Mouse (Mus musculus): Measurements from ENCODE around the gene Gm21861. TPM values are rescaled to one million over a fixed set of nuclear protein-coding genes. Genes with fewer than 3 reads are reported as not detected.
"Not testable (repeated sequence)": the region's sequence is repeated elsewhere in the genome, so short reads cannot be mapped to it uniquely, and the experiment has no call there.

The Gm21861 gene
- not detected for total RNA-seq (2021)
- long read RNA-seq, experiment 1, result 0 reads
- long read RNA-seq, experiment 2, result 0 reads

DNA sequence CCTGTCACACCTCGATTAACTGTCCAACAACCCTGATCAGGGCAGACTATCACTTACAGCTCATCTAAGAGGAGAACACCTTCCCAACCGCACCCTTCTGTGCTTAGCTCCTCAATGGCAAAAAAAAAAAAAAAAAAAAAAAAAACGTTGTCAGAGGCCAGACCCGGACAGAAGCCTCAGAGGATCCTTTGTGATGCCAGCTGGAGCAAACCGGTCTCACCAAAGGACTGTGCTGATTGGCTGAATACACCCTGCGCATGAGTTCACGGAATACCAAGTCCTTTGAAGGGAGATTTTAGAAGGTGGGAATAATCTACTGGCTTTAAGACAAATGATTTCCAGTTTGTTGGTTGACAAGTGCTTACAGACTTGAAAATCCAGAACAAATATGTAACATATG, at the start of gene Gm21861:
Gene Gm21861 (minus strand): TSS at position 101 of the 400 bp plus-strand sequence.
- DNase-seq, result not testable (repeated sequence)
